Mouse (Mus musculus) layer of hippocampus, adult 18-20 months (tissue): ENCODE measurements around the gene Frmpd2. TPM values are rescaled to one million over a fixed set of nuclear protein-coding genes. Genes with fewer than 3 reads are reported as not detected.

Experiments used
- DNase-seq, 2 experiments: peaks; one replicate each; pipeline ENCODE4 v3.0.0; 2022; ENCODE audit warnings: low spot score in 2 of 2
- total RNA-seq, 2 experiments: library from RNA; stranded (reverse); gene quantifications; 2 replicates each; pipeline ENCODE4 v1.2.3; 2021

Frmpd2 gene
- total RNA-seq, 2 experiments from 2014 or later, result 0.76 to 1.6 TPM

- no peak for DNase-seq
These were observed 127.1 kb downstream of the Frmpd2 start for GRCm38 (mm10) chr14:33598376-33599130.

- no peak for DNase-seq
These were observed 135.9 kb downstream of the Frmpd2 start for GRCm38 (mm10) chr14:33607431-33607830.

Other genes with a start within 250 kb of the Frmpd2 start
- gene Mapk8, start 24.5 kb upstream of the Frmpd2 start, total RNA-seq, result 10 to 100 TPM; 78.7 TPM
- gene Ptpn20, start 117.5 kb downstream of the Frmpd2 start, total RNA-seq, result 1 to 10 TPM in 1 of 2 experiments, under 1 TPM in 1; 0.79 to 1.1 TPM